Mouse (Mus musculus): ENCODE results near the gene Dnlz.

GRCm38 (mm10) chr2:26342044-26342443 is 9.9 kb downstream of the Dnlz start:
- TF ChIP-seq EP300 (IDR thresholded peaks at IDR 0.05; ENCODE audit: low read depth): no peak; the same call in 1 of the 2 replicates
- no peak for TF ChIP-seq CTCF (IDR thresholded peaks at IDR 0.05; ENCODE audit: low read depth)

Data from heart, postnatal 0 days (tissue).